Mouse (Mus musculus) lung, embryonic 14.5 days (tissue): ENCODE data around the gene Matk. TPM values are rescaled to one million over a fixed set of nuclear protein-coding genes. Genes with fewer than 3 reads are reported as not detected.

Experiments
- ATAC-seq: fragments of 200-750 bp; cut with Nextera tagmentation; 2 replicates; pipeline ENCODE4 v1.8.0; 2017; ENCODE audit warnings: mild to moderate bottlenecking, moderate TSS enrichment, moderate library complexity; ENCODE audit not compliant: insufficient read depth
- DNase-seq: peaks from one replicate; pipeline ENCODE4 v3.0.0-alpha.2; 2015
- H3K27ac ChIP-seq: fragments of 300-500 bp; sonication (generic); 2 replicates; pipeline ENCODE4 v1.5.1; 2014; ENCODE audit warnings: low read depth, mild to moderate bottlenecking, moderate library complexity
- H3K27me3 ChIP-seq: fragments of 300-500 bp; sonication (generic); 2 replicates; pipeline ENCODE4 v1.6.1; 2014; ENCODE audit warnings: low read length, control low read depth; ENCODE audit not compliant: insufficient read depth
- H3K36me3 ChIP-seq: fragments of 300-500 bp; sonication (generic); 2 replicates; pipeline ENCODE4 v1.6.1; 2014; ENCODE audit warnings: control low read depth; ENCODE audit not compliant: insufficient read depth
- H3K4me1 ChIP-seq: fragments of 300-500 bp; sonication (generic); 2 replicates; pipeline ENCODE4 v1.6.1; 2014; ENCODE audit warnings: antibody characterized with exemption, control low read depth; ENCODE audit not compliant: insufficient read depth
- H3K4me2 ChIP-seq: fragments of 300-500 bp; sonication (generic); 2 replicates; pipeline ENCODE4 v1.6.1; 2014; ENCODE audit warnings: mild to moderate bottlenecking
- H3K4me3 ChIP-seq: fragments of 300-500 bp; sonication (generic); 2 replicates; pipeline ENCODE4 v1.5.1; 2014; ENCODE audit warnings: low read depth, low read length
- H3K9ac ChIP-seq: fragments of 300-500 bp; sonication (generic); 2 replicates; pipeline ENCODE4 v1.6.1; 2014
- H3K9me3 ChIP-seq: fragments of 300-500 bp; sonication (generic); 2 replicates; pipeline ENCODE4 v1.6.1; 2016; ENCODE audit warnings: low read depth, low read length, control low read depth
- CTCF ChIP-seq: IDR thresholded peaks from 2 replicates; pipeline ENCODE4 v1.5.1; 2016; ENCODE audit warnings: antibody characterized with exemption, low read depth
- WGBS: fragments of 180-500 bp; shearing (Covaris S2); extraction: QIAGEN DNeasy Blood & Tissue Kit; methylation state at CpG from one replicate; pipeline ENCODE4 v1.1.7; 2014; 5-methylcytosine and 5-hydroxymethylcytosine counted together
- polyA plus RNA-seq: library from polyadenylated mRNA; unstranded; fragments of >200 nt; fragmentation: Nextera tagmentation; extraction: Ambion mirVana; gene quantifications from 2 replicates; pipeline ENCODE4 v1.2.1, GENCODE M21; 2014

Matk gene
- polyA plus RNA-seq, 1 experiment from 2014 or later = 2.9 TPM

DNA sequence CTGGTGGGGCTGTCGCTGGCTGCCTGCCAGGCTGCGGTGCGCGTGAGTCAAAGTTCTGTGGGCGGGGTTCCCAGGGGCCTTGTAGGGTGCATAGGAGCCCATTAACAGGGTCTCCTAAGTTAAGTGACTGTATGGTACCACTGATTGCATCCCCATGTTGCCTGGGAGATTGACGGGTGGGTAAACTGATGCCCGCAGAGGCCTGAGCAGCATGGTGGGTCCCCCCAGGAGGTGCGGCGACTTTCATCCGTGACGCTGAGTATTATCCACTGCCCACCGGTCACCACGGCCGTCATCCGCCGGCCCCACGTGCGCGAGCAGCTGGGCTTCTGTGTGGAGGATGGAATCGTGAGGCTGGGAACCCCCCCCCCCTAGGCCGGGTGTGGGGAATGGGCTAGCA is 19.6 kb downstream of the Matk start:
- H3K4me2 ChIP-seq = no peak overlapping the region
- H3K4me1 ChIP-seq = peaks cover 7% of the 10 kb centered on the region; the same call in 1 of the 2 replicates
- no peak for TF ChIP-seq CTCF
- H3K9ac ChIP-seq = no peak overlapping the region
- no peaks in the 10 kb centered on the region for H3K9me3 ChIP-seq
- no peak overlapping the region for H3K4me3 ChIP-seq
- H3K27me3 ChIP-seq = no peaks in the 10 kb centered on the region
- H3K36me3 ChIP-seq = peaks cover 42% of the 10 kb centered on the region
- DNase-seq (no peak), ATAC-seq (no peak)
- WGBS = 93% methylated on average over 21 of the region's 21 CpGs
- no peak overlapping the region for H3K27ac ChIP-seq

GRCm38 (mm10) chr10:81273842-81274241 is 21.1 kb downstream of the Matk start:
- WGBS = 87% methylated on average over 19 of the region's 19 CpGs
- Histone ChIP-seq H3K4me2 (no peak overlapping the region), H3K4me3 (no peak overlapping the region), H3K27ac (no peak overlapping the region), H3K9me3 (no peaks in the 10 kb centered on the region), H3K27me3 (no peaks in the 10 kb centered on the region), H3K36me3 (peaks cover 42% of the 10 kb centered on the region), H3K4me1 (peaks cover 1% of the 10 kb centered on the region; the same call in 1 of the 2 replicates), H3K9ac (no peak overlapping the region)
- ATAC-seq (no peak), DNase-seq (no peak)
- no peak for TF ChIP-seq CTCF

DNA sequence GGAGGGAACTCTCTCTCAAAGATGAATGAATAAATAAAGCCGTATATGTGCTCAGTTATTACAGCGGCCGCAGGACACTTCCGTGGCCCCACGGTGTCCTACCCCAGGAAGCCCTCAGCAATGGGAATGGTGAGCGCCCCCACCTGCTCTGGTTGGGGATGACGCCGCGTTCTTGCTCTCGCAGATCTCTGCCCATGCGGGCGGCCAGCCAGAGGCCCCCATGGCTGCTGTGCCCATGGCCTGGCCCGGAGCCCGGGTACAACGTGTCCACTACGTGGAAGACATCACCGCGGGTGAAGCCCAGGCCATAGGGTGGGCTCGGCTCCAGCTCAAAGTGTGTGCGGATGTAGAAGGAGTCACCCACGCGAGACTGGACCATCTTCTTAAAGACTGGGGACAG is 24.9 kb downstream of the Matk start:
- Histone ChIP-seq H3K27ac (no peak overlapping the region), H3K9ac (no peak overlapping the region), H3K4me3 (no peak overlapping the region), H3K9me3 (no peaks in the 10 kb centered on the region), H3K36me3 (peaks cover 19% of the 10 kb centered on the region; the same call in 1 of the 2 replicates), H3K4me2 (no peak overlapping the region), H3K4me1 (no peaks in the 10 kb centered on the region), H3K27me3 (peaks cover 9% of the 10 kb centered on the region)
- TF ChIP-seq CTCF = 0 out of 2 replicates have a peak, but pooled peaks have one; percentile 5
- no peak for DNase-seq
- ATAC-seq = no peak
- 71% methylated on average over 22 of the region's 22 CpGs for WGBS

DNA sequence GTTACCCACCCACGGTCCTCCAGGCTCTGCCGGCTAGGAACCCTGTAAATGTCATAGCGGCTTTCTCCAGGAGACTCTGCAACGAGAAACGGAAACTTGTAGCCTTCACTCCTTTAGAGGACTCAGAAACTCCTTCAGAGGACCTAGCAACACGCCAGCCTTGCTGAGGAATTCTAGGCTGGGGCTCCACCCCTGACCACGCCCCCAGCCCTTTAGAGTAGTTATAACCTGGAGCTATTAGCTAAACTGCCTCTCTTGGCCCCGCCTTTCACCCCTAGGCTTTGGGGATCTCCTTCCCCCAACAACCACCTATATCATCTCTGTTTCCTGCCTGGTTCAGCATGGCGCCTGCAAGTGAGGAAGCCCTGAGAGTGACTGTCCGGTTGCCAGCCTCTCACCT is 26.8 kb downstream of the Matk start:
- no peak overlapping the region for H3K27ac ChIP-seq
- H3K4me2 ChIP-seq = no peak overlapping the region
- no peaks in the 10 kb centered on the region for H3K4me1 ChIP-seq
- peaks cover 27% of the 10 kb centered on the region for H3K27me3 ChIP-seq
- 0 out of 2 replicates have a peak, but pooled peaks cover 1% of the 10 kb centered on the region for H3K36me3 ChIP-seq
- ATAC-seq = no peak
- peak; percentile 67 for DNase-seq
- H3K4me3 ChIP-seq = no peak overlapping the region
- H3K9ac ChIP-seq = peak overlapping the region; percentile 9; the same call in 1 of the 2 replicates
- no peak for TF ChIP-seq CTCF
- 23% methylated on average over 10 of the region's 10 CpGs for WGBS
- no peaks in the 10 kb centered on the region for H3K9me3 ChIP-seq

DNA sequence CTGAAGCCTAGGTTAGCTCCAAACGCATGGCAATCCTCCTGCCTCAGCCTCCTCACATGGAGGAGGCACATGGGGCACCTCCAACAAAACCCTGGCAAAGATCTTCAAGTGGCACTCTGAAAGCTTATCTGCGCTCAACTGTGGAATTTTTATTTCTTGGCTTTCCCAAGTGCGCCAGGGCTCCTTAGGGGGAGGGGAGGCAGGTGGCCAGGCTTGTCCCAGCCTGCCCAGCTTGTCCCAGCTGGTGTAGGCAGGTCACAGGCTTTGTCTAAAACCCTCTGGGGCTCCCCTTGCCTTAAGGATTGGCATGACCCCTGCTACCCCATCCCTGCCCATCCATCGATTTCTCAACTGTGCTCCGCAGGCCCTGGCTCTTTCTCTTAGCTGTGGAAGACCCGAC is 31.5 kb downstream of the Matk start:
- Histone ChIP-seq H3K27me3 (peaks cover 36% of the 10 kb centered on the region), H3K4me1 (no peaks in the 10 kb centered on the region), H3K27ac (peak overlapping the region; percentile 6; the same call in 1 of the 2 replicates), H3K9ac (no peak overlapping the region), H3K9me3 (no peaks in the 10 kb centered on the region), H3K4me2 (peak overlapping the region; percentile 66; the same call in 1 of the 2 replicates), H3K4me3 (peak overlapping the region; percentile 40; the same call in 1 of the 2 replicates), H3K36me3 (no peaks in the 10 kb centered on the region)
- 37% methylated on average over 6 of the region's 6 CpGs for WGBS
- ATAC-seq (no peak), DNase-seq (no peak)
- no peak for TF ChIP-seq CTCF

DNA sequence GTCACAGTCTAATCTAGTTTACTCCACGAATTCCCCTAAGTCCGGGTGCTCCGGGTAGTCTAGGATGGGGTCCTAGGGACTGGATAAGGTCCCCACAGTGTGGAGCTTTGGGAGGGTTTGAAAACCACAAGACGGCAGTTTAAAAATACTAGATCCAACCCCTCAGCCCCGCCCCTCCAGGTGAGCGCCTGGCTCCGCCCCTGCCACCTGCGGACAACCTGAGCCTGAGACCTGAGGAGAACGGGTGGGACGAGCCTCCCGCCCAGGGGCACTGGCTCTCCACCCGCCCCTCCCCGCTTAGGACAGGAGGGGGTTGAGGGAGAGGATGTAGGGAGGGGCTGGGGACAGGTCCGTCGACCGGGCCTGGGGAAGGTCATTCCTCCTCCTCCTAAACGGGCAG is 32.0 kb downstream of the Matk start:
- Histone ChIP-seq H3K36me3 (no peaks in the 10 kb centered on the region), H3K9ac (peak overlapping the region; percentile 13), H3K4me3 (peak overlapping the region; percentile 40), H3K27me3 (peaks cover 34% of the 10 kb centered on the region), H3K4me2 (peak overlapping the region; percentile 66), H3K9me3 (no peaks in the 10 kb centered on the region), H3K27ac (peak overlapping the region; percentile 6), H3K4me1 (no peaks in the 10 kb centered on the region)
- TF ChIP-seq CTCF = no peak
- ATAC-seq (peak; percentile 26; the same call in 1 of the 2 replicates), DNase-seq (peak; percentile 59)
- WGBS = 9% methylated on average over 17 of the region's 17 CpGs

GRCm38 (mm10) chr10:81285694-81286450 is 33.1 kb downstream of the Matk start:
- Histone ChIP-seq H3K9me3 (no peaks in the 10 kb centered on the region), H3K9ac (peak overlapping the region; percentile 47), H3K4me2 (peak overlapping the region; percentile 66), H3K27me3 (peaks cover 39% of the 10 kb centered on the region), H3K27ac (peak overlapping the region; percentile 6; the same call in 1 of the 2 replicates), H3K36me3 (no peaks in the 10 kb centered on the region), H3K4me1 (no peaks in the 10 kb centered on the region), H3K4me3 (peak overlapping the region; percentile 40)
- ATAC-seq (peak; percentile 69), DNase-seq (peak; percentile 96)
- 1% methylated on average over 54 of the region's 54 CpGs for WGBS
- TF ChIP-seq CTCF = peak; percentile 22; the same call in 1 of the 2 replicates
